Mouse (Mus musculus) olfactory bulb, adult 2 months (tissue): ENCODE data around the gene Aplp2. TPM values are rescaled to one million over a fixed set of nuclear protein-coding genes. Genes with fewer than 3 reads are reported as not detected.

Source experiments
- H3K27ac ChIP-seq: fragments of 200-500 bp; 2 replicates; pipeline ENCODE4 v1.5.1; 2012; ENCODE audit warnings: low read depth, low read length; ENCODE audit not compliant: insufficient read depth
- H3K4me1 ChIP-seq: fragments of 200-500 bp; 2 replicates; pipeline ENCODE4 v1.6.1; 2012; ENCODE audit warnings: low read length; ENCODE audit not compliant: control insufficient read depth, insufficient read depth
- H3K4me3 ChIP-seq: fragments of 200-500 bp; 2 replicates; pipeline ENCODE4 v1.5.1; 2012; ENCODE audit warnings: mild to moderate bottlenecking, low read depth, low read length, moderate library complexity; ENCODE audit not compliant: insufficient read depth
- CTCF ChIP-seq: fragments of 200-500 bp; IDR thresholded peaks from 2 replicates; pipeline ENCODE4 v1.5.1; 2012; ENCODE audit warnings: low read depth, mild to moderate bottlenecking, low read length, moderate library complexity; ENCODE audit not compliant: insufficient read depth
- POLR2A ChIP-seq: fragments of 200-500 bp; IDR thresholded peaks from 2 replicates; pipeline ENCODE4 v1.6.1; 2012; ENCODE audit warnings: mild to moderate bottlenecking, low read depth, low read length, moderate library complexity; ENCODE audit not compliant: insufficient read depth
- WGBS: fragments of 180-500 bp; shearing (Covaris S2); methylation state at CpG from one replicate; pipeline ENCODE4 v1.1.7; 2018; 5-methylcytosine and 5-hydroxymethylcytosine counted together
- polyA plus RNA-seq: library from polyadenylated mRNA; stranded (reverse); fragments of >200 nt; gene quantifications from 2 replicates; pipeline ENCODE4 v1.2.4, GENCODE M21; 2012; ENCODE audit warnings: low replicate concordance; ENCODE audit not compliant: missing spikeins, insufficient read depth, insufficient read length

Aplp2 gene
- polyA plus RNA-seq, 1 experiment = 531 TPM

DNA sequence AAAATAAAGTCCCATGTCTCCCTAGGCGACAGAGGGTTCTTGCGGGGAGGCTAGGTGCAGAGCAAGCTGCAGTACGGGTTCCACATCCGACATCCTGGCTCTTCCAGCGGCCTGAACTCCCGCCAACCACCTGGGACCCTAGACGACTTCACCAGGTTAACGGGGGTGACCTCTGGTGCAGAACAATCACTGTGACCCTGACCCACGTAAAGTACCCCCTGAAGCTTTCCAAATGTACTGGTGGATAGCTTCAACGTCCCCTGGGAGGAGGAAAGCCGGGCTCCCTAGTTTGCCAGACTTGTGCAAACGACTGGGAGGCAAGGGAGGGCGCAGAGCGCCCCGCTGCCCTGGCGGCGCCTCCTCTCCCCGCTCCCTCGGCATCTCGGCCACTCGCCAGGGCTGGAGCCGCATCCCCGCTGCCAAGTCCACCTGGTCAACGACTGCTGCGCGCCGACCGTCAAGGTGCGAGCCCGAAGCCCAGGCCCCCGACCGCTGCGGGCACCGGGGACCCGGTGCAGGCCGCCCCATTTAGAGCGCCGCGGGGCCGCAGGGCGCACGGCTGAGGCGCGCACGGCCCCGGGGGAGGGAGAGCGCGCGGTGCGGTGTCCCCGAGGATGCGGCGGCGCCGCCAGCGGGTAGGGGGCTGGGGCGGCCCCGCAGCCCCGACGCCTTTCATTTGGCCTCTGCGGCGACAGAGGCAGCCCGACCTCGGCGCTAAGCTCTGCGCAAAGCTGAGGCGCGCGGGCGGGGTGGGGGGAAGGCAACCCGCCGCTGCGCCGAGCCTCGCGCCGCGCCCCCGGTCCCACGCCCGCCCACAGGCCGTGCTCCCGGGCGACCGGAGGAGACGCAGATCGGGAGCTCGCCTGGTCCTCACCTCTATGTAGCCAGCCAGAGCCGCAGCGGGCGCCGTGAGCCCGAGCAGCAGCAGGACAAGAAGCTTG lies 596 bp downstream of the Aplp2 start:
- Histone ChIP-seq H3K27ac (peak overlapping the region; percentile 89), H3K4me3 (peak overlapping the region; percentile 100), H3K4me1 (peaks cover 9% of the 10 kb centered on the region)
- under 1% methylated on average over 85 of the region's 93 CpGs for WGBS
- TF ChIP-seq CTCF (no peak), POLR2A (no peak)

GRCm38 (mm10) chr9:31210163-31210562 lies 1.5 kb downstream of the Aplp2 start:
- Histone ChIP-seq H3K27ac (no peak overlapping the region), H3K4me1 (peaks cover 11% of the 10 kb centered on the region), H3K4me3 (no peak overlapping the region)
- TF ChIP-seq CTCF (no peak), POLR2A (no peak)
- 12% methylated on average over 7 of the region's 7 CpGs for WGBS

GRCm38 (mm10) chr9:31209502-31209901 lies 2.1 kb downstream of the Aplp2 start:
- TF ChIP-seq POLR2A (no peak), CTCF (no peak)
- 59% methylated on average over 1 of the region's 1 CpGs for WGBS
- Histone ChIP-seq H3K4me3 (no peak overlapping the region), H3K27ac (no peak overlapping the region), H3K4me1 (peaks cover 11% of the 10 kb centered on the region)

- 52% methylated on average over 3 of the region's 3 CpGs for WGBS
- Histone ChIP-seq H3K4me1 (peaks cover 13% of the 10 kb centered on the region), H3K4me3 (no peak overlapping the region), H3K27ac (no peak overlapping the region)
- TF ChIP-seq POLR2A (no peak), CTCF (no peak)
Observed at GRCm38 (mm10) chr9:31207732-31208131, 3.9 kb downstream of the Aplp2 start.

GRCm38 (mm10) chr9:31204722-31205121 lies 6.9 kb downstream of the Aplp2 start:
- Histone ChIP-seq H3K4me3 (no peak overlapping the region), H3K4me1 (peaks cover 12% of the 10 kb centered on the region), H3K27ac (no peak overlapping the region)
- no peak for TF ChIP-seq CTCF
- TF ChIP-seq POLR2A = no peak
- WGBS = 81% methylated on average over 6 of the region's 6 CpGs

GRCm38 (mm10) chr9:31203571-31204210 lies 7.9 kb downstream of the Aplp2 start:
- no peak overlapping the region for H3K4me3 ChIP-seq
- 55% methylated on average over 16 of the region's 16 CpGs for WGBS
- H3K4me1 ChIP-seq = peaks cover 12% of the 10 kb centered on the region
- no peak for TF ChIP-seq POLR2A
- TF ChIP-seq CTCF = no peak
- H3K27ac ChIP-seq = peak overlapping the region; percentile 14; the same call in 1 of the 2 replicates

- TF ChIP-seq POLR2A = no peak
- no peak for TF ChIP-seq CTCF
- H3K4me1 ChIP-seq = peaks cover 12% of the 10 kb centered on the region
- no peak overlapping the region for H3K4me3 ChIP-seq
- 23% methylated on average over 6 of the region's 6 CpGs for WGBS
- peak overlapping the region; percentile 14 for H3K27ac ChIP-seq
Observed at GRCm38 (mm10) chr9:31203068-31203467, 8.5 kb downstream of the Aplp2 start.

GRCm38 (mm10) chr9:31198614-31199013 lies 13.0 kb downstream of the Aplp2 start:
- Histone ChIP-seq H3K4me3 (no peak overlapping the region), H3K27ac (no peak overlapping the region), H3K4me1 (peaks cover 10% of the 10 kb centered on the region)
- TF ChIP-seq CTCF (no peak), POLR2A (no peak)
- 90% methylated on average over 3 of the region's 3 CpGs for WGBS

- Histone ChIP-seq H3K4me3 (no peak overlapping the region), H3K27ac (no peak overlapping the region), H3K4me1 (peaks cover 7% of the 10 kb centered on the region)
- TF ChIP-seq POLR2A = no peak
- TF ChIP-seq CTCF = no peak
- 69% methylated on average over 7 of the region's 7 CpGs for WGBS
Observed at GRCm38 (mm10) chr9:31197782-31198181, 13.8 kb downstream of the Aplp2 start.
